Mouse (Mus musculus) cerebellum, adult 2 months (tissue): ENCODE data around the gene Serpina9.

Source experiments
- CTCF ChIP-seq: fragments of 200-500 bp; IDR thresholded peaks from 2 replicates; pipeline ENCODE4 v1.5.1; 2011; ENCODE audit warnings: low read depth, mild to moderate bottlenecking, control low read depth, low read length, moderate library complexity, borderline replicate concordance; ENCODE audit not compliant: insufficient read depth
- POLR2A ChIP-seq: fragments of 200-500 bp; IDR thresholded peaks from 2 replicates; pipeline ENCODE4 v1.6.1; 2011; ENCODE audit warnings: low read length, control low read depth, borderline replicate concordance; ENCODE audit not compliant: insufficient read depth

DNA sequence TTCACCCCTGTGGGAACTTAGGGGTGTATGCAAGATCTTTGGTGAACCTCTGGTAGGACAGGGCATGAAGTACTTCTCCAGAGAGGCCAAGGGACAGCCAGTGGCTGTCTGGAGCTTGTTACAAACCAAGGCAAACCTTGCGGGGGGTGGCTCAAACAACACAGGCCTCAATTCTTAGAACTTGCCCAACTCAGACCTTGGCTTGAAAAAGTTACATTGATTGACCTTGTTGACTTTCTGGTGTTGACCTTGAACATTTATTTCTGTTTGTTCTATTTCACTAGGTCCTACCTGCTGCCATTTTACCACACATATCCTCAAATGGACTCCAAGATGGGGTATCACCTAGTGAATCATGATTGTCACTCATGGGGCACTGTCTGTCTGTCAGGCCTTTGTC lies 51.8 kb downstream of the Serpina9 start:
- TF ChIP-seq CTCF (no peak), POLR2A (no peak)
